Mouse (Mus musculus): ENCODE results near the gene Steap3. TPM values are rescaled to one million over a fixed set of nuclear protein-coding genes. Genes with fewer than 3 reads are reported as not detected.

Gene Steap3
- polyA plus RNA-seq, 1 experiment from 2014 or later: 3.9 TPM

GRCm38 (mm10) chr1:120249842-120250241 lies 22.7 kb downstream of the Steap3 start:
- Histone ChIP-seq H3K9me3 (replicated peaks) (no peaks in the 10 kb centered on the region), H3K27ac (replicated peaks) (no peak overlapping the region), H3K9ac (replicated peaks) (no peak overlapping the region), H3K4me3 (replicated peaks) (no peak overlapping the region), H3K36me3 (no peaks in the 10 kb centered on the region), H3K4me2 (no peak overlapping the region), H3K4me1 (no peaks in the 10 kb centered on the region), H3K27me3 (replicated peaks) (no peaks in the 10 kb centered on the region)
- 95% methylated on average over 5 of the region's 5 CpGs for WGBS
- ATAC-seq (ENCODE audit: low FRiP score): no peak

- Histone ChIP-seq H3K27ac (replicated peaks) (no peak overlapping the region), H3K36me3 (no peaks in the 10 kb centered on the region), H3K4me1 (no peaks in the 10 kb centered on the region), H3K4me3 (replicated peaks) (no peak overlapping the region), H3K9me3 (replicated peaks) (no peaks in the 10 kb centered on the region), H3K4me2 (no peak overlapping the region), H3K9ac (replicated peaks) (no peak overlapping the region), H3K27me3 (replicated peaks) (no peaks in the 10 kb centered on the region)
- 78% methylated on average over 5 of the region's 5 CpGs for WGBS
- ATAC-seq (ENCODE audit: low FRiP score): no peak
These were observed 24.3 kb downstream of the Steap3 start for GRCm38 (mm10) chr1:120248156-120248555.

GRCm38 (mm10) chr1:120247351-120247750 lies 25.2 kb downstream of the Steap3 start:
- Histone ChIP-seq H3K27me3 (replicated peaks) (no peaks in the 10 kb centered on the region), H3K27ac (replicated peaks) (no peak overlapping the region), H3K9ac (replicated peaks) (no peak overlapping the region), H3K4me1 (no peaks in the 10 kb centered on the region), H3K4me2 (no peak overlapping the region), H3K4me3 (replicated peaks) (no peak overlapping the region), H3K9me3 (replicated peaks) (no peaks in the 10 kb centered on the region), H3K36me3 (no peaks in the 10 kb centered on the region)
- WGBS: 80% methylated on average over 3 of the region's 3 CpGs
- no peak for ATAC-seq (ENCODE audit: low FRiP score)

GRCm38 (mm10) chr1:120246946-120247345 lies 25.6 kb downstream of the Steap3 start:
- Histone ChIP-seq H3K27ac (replicated peaks) (no peak overlapping the region), H3K4me3 (replicated peaks) (no peak overlapping the region), H3K9ac (replicated peaks) (no peak overlapping the region), H3K4me1 (no peaks in the 10 kb centered on the region), H3K36me3 (no peaks in the 10 kb centered on the region), H3K27me3 (replicated peaks) (no peaks in the 10 kb centered on the region), H3K4me2 (no peak overlapping the region), H3K9me3 (replicated peaks) (no peaks in the 10 kb centered on the region)
- ATAC-seq (ENCODE audit: low FRiP score): no peak
- whole genome bisulfite sequencing: 94% methylated on average over 8 of the region's 8 CpGs

GRCm38 (mm10) chr1:120245661-120246131 lies 26.8 kb downstream of the Steap3 start:
- H3K36me3 ChIP-seq: no peaks in the 10 kb centered on the region
- H3K9me3 ChIP-seq (replicated peaks): no peaks in the 10 kb centered on the region
- no peak overlapping the region for H3K4me2 ChIP-seq
- H3K9ac ChIP-seq (replicated peaks): no peak overlapping the region
- ATAC-seq (ENCODE audit: low FRiP score): 0 out of 2 replicates have a peak, but pooled peaks have one; percentile 26
- H3K4me1 ChIP-seq: no peaks in the 10 kb centered on the region
- no peaks in the 10 kb centered on the region for H3K27me3 ChIP-seq (replicated peaks)
- 53% methylated on average over 4 of the region's 4 CpGs for WGBS
- H3K27ac ChIP-seq (replicated peaks): no peak overlapping the region
- no peak overlapping the region for H3K4me3 ChIP-seq (replicated peaks)

GRCm38 (mm10) chr1:120244646-120245045 lies 27.9 kb downstream of the Steap3 start:
- H3K27ac ChIP-seq (replicated peaks): no peak overlapping the region
- no peaks in the 10 kb centered on the region for H3K27me3 ChIP-seq (replicated peaks)
- no peaks in the 10 kb centered on the region for H3K9me3 ChIP-seq (replicated peaks)
- H3K4me2 ChIP-seq: no peak overlapping the region
- no peak for ATAC-seq (ENCODE audit: low FRiP score)
- H3K4me1 ChIP-seq: no peaks in the 10 kb centered on the region
- WGBS: 89% methylated on average over 11 of the region's 11 CpGs
- no peak overlapping the region for H3K9ac ChIP-seq (replicated peaks)
- no peak overlapping the region for H3K4me3 ChIP-seq (replicated peaks)
- H3K36me3 ChIP-seq: no peaks in the 10 kb centered on the region

GRCm38 (mm10) chr1:120243987-120244386 lies 28.5 kb downstream of the Steap3 start:
- no peak overlapping the region for H3K4me3 ChIP-seq (replicated peaks)
- H3K4me1 ChIP-seq: no peaks in the 10 kb centered on the region
- H3K9me3 ChIP-seq (replicated peaks): no peaks in the 10 kb centered on the region
- no peaks in the 10 kb centered on the region for H3K36me3 ChIP-seq
- no peak for ATAC-seq (ENCODE audit: low FRiP score)
- no peak overlapping the region for H3K27ac ChIP-seq (replicated peaks)
- H3K4me2 ChIP-seq: no peak overlapping the region
- no peak overlapping the region for H3K9ac ChIP-seq (replicated peaks)
- 75% methylated on average over 11 of the region's 11 CpGs for WGBS
- no peaks in the 10 kb centered on the region for H3K27me3 ChIP-seq (replicated peaks)

GRCm38 (mm10) chr1:120237068-120237467 lies 35.4 kb downstream of the Steap3 start:
- H3K27ac ChIP-seq (replicated peaks): no peak overlapping the region
- no peak for ATAC-seq (ENCODE audit: low FRiP score)
- no peak overlapping the region for H3K9ac ChIP-seq (replicated peaks)
- 89% methylated on average over 1 of the region's 1 CpGs for WGBS
- H3K4me2 ChIP-seq: no peak overlapping the region
- no peaks in the 10 kb centered on the region for H3K27me3 ChIP-seq (replicated peaks)
- no peaks in the 10 kb centered on the region for H3K4me1 ChIP-seq
- no peaks in the 10 kb centered on the region for H3K36me3 ChIP-seq
- no peaks in the 10 kb centered on the region for H3K9me3 ChIP-seq (replicated peaks)
- H3K4me3 ChIP-seq (replicated peaks): no peak overlapping the region

GRCm38 (mm10) chr1:120236424-120236823 lies 36.1 kb downstream of the Steap3 start:
- no peak overlapping the region for H3K4me2 ChIP-seq

GRCm38 (mm10) chr1:120235631-120236215 lies 36.8 kb downstream of the Steap3 start:
- Histone ChIP-seq H3K36me3 (no peaks in the 10 kb centered on the region), H3K27ac (replicated peaks) (no peak overlapping the region), H3K4me2 (no peak overlapping the region), H3K4me1 (no peaks in the 10 kb centered on the region), H3K9me3 (replicated peaks) (no peaks in the 10 kb centered on the region), H3K27me3 (replicated peaks) (no peaks in the 10 kb centered on the region), H3K4me3 (replicated peaks) (no peak overlapping the region), H3K9ac (replicated peaks) (no peak overlapping the region)
- 90% methylated on average over 6 of the region's 6 CpGs for WGBS
- no peak for ATAC-seq (ENCODE audit: low FRiP score)

More at GRCm38 (mm10) chr1:120236424-120236823, 36.1 kb downstream of the Steap3 start:
- no peaks in the 10 kb centered on the region for H3K27me3 ChIP-seq (replicated peaks)
- no peaks in the 10 kb centered on the region for H3K9me3 ChIP-seq (replicated peaks)
- no peak for ATAC-seq (ENCODE audit: low FRiP score)
- no peak overlapping the region for H3K4me3 ChIP-seq (replicated peaks)
- H3K27ac ChIP-seq (replicated peaks): no peak overlapping the region
- no peaks in the 10 kb centered on the region for H3K4me1 ChIP-seq
- no peak overlapping the region for H3K9ac ChIP-seq (replicated peaks)
- WGBS: 87% methylated on average over 14 of the region's 14 CpGs
- H3K36me3 ChIP-seq: no peaks in the 10 kb centered on the region

GRCm38 (mm10) chr1:120232170-120232569 lies 40.3 kb downstream of the Steap3 start:
- 92% methylated on average over 6 of the region's 6 CpGs for WGBS
- no peaks in the 10 kb centered on the region for H3K27me3 ChIP-seq (replicated peaks)
- no peaks in the 10 kb centered on the region for H3K4me1 ChIP-seq
- H3K4me3 ChIP-seq (replicated peaks): no peak overlapping the region
- H3K4me2 ChIP-seq: no peak overlapping the region
- no peak overlapping the region for H3K9ac ChIP-seq (replicated peaks)
- no peak for ATAC-seq (ENCODE audit: low FRiP score)
- no peak overlapping the region for H3K27ac ChIP-seq (replicated peaks)
- H3K36me3 ChIP-seq: no peaks in the 10 kb centered on the region
- no peaks in the 10 kb centered on the region for H3K9me3 ChIP-seq (replicated peaks)

GRCm38 (mm10) chr1:120231334-120231733 lies 41.2 kb downstream of the Steap3 start:
- Histone ChIP-seq H3K9me3 (replicated peaks) (no peaks in the 10 kb centered on the region), H3K36me3 (no peaks in the 10 kb centered on the region), H3K27ac (replicated peaks) (no peak overlapping the region), H3K4me3 (replicated peaks) (no peak overlapping the region), H3K4me1 (no peaks in the 10 kb centered on the region), H3K27me3 (replicated peaks) (no peaks in the 10 kb centered on the region), H3K4me2 (no peak overlapping the region), H3K9ac (replicated peaks) (no peak overlapping the region)
- ATAC-seq (ENCODE audit: low FRiP score): peak; percentile 63; the same call in 1 of the 2 replicates
- WGBS: 38% methylated on average over 6 of the region's 6 CpGs

All from neural tube, embryonic 15.5 days (tissue).